Mouse (Mus musculus) erythroblast, embryonic 14.5 days (primary cell): ENCODE results near the gene Arsb.

ENCODE experiments used
- GATA1 ChIP-seq: IDR thresholded peaks from 2 replicates; pipeline ENCODE4 v1.6.1; 2012; ENCODE audit warnings: low read length, inconsistent platforms, mixed read lengths
- TAL1 ChIP-seq: IDR thresholded peaks from 3 replicates; pipeline ENCODE4 v1.6.1; 2012; ENCODE audit warnings: low read length, inconsistent platforms, mixed read lengths

GRCm38 (mm10) chr13:93756674-93757073 is 14.8 kb upstream of the Arsb start:
- no peak for TF ChIP-seq GATA1
- TF ChIP-seq TAL1 = no peak
